8 mouse cellular contexts compared by ENCODE assay signal in the genomic region with DNA sequence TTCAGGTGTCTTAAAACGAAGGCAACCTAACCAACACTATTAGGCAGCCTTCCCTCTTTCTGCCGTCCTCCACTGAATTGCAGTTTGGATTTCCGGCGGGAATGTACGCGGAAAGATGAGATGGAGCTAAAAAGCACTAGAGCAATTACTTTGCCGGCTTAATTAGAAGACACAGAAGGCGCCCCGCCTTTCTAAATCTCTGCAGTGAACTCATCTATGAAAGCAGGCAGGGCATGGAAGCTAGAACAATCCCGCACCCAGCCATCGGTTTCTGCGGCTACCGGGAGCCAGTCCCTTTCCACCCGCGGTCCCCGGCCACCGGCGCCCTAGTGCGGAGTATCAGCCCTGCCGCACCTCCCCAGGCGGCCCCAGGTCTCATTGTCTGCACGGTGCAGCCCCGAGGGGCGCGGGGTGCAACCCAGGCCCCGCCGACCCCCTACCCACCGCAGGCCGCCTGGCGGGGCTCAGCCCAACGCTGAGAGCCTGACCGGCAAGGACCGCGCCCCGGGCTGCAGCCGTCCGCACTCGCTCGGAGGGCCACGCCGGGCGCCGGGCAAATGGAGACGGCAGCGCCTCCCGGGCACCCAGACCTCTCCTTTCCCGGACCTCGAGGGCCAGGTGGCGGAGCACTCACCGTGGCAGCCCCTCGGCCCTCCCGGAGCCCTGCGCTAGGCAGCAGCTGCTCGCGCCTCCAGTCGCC. TPM values are rescaled to one million over a fixed set of nuclear protein-coding genes. Genes with fewer than 3 reads are reported as not detected.
A peak's percentile ranks its signal among the peaks of the same experiment; 100 is the strongest.
DNase-seq lines count a peak whose midpoint lies in the region; ATAC-seq and TF ChIP-seq lines count a peak whose summit lies in the region.

No protein-coding gene starts in this region.

- TF ChIP-seq CTCF in liver, adult 2 months (IDR thresholded peaks at IDR 0.05; ENCODE audit: low read depth, low read length): no peak
- TF ChIP-seq CTCF in intestine, postnatal 0 days (IDR thresholded peaks at IDR 0.05; ENCODE audit: low read depth): peak; percentile 16; the same call in 1 of the 2 replicates

- H3K36me3 ChIP-seq in liver, adult 2 months (ENCODE audit: control insufficient read depth, insufficient read depth, low read length): peaks cover 6% of the 10 kb centered on the region; the same call in 1 of the 2 replicates
- peaks cover 3% of the 10 kb centered on the region; the same call in 1 of the 2 replicates for H3K36me3 ChIP-seq in intestine, postnatal 0 days (ENCODE audit: control insufficient read depth, insufficient read depth)
- peaks cover 12% of the 10 kb centered on the region for H3K36me3 ChIP-seq in liver, embryonic 12.5 days

- no peaks in the 10 kb centered on the region for H3K9me3 ChIP-seq in intestine, postnatal 0 days (ENCODE audit: control insufficient read depth)
- H3K9me3 ChIP-seq in liver, embryonic 12.5 days (replicated peaks): no peaks in the 10 kb centered on the region

- H3K27me3 ChIP-seq in liver, adult 2 months (ENCODE audit: control insufficient read depth, insufficient read depth, low read length): no peaks in the 10 kb centered on the region
- H3K27me3 ChIP-seq in intestine, postnatal 0 days (replicated peaks; ENCODE audit: control insufficient read depth, insufficient read depth, low read length): no peaks in the 10 kb centered on the region
- peaks cover 32% of the 10 kb centered on the region for H3K27me3 ChIP-seq in liver, embryonic 12.5 days (replicated peaks)

- peak overlapping the region; percentile 85 for H3K4me2 ChIP-seq in intestine, postnatal 0 days (replicated peaks; ENCODE audit: low read depth)
- H3K4me2 ChIP-seq in liver, embryonic 12.5 days: peak overlapping the region; percentile 88

- no peak for DNase-seq in liver, adult 2 months (ENCODE audit: extremely low read depth, low read depth, low spot score)
- no peak for DNase-seq in liver
- peak; percentile 8 for DNase-seq in T-cell, adult 2 months (ENCODE audit: low spot score)
- DNase-seq in neural tube, embryonic 10.5 days (ENCODE audit: extremely low spot score, low spot score): peak; percentile 79
- no peak for DNase-seq in c-Kit-positive CD71-positive TER-119-positive erythroid progenitor cells, embryonic 14.5 days (ENCODE audit: low spot score)

- peaks cover 11% of the 10 kb centered on the region for H3K4me1 ChIP-seq in liver, adult 2 months (ENCODE audit: control insufficient read depth, insufficient read depth, low read length)
- 0 out of 2 replicates have a peak, but pooled peaks cover 11% of the 10 kb centered on the region for H3K4me1 ChIP-seq in intestine, postnatal 0 days (replicated peaks; ENCODE audit: control insufficient read depth, insufficient read depth, low read length)
- H3K4me1 ChIP-seq in liver, embryonic 12.5 days: peaks cover 30% of the 10 kb centered on the region

- peak overlapping the region; percentile 100 for H3K9ac ChIP-seq in liver, adult 2 months (ENCODE audit: low read depth, low read length)
- peak overlapping the region; percentile 92 for H3K9ac ChIP-seq in intestine, postnatal 0 days (ENCODE audit: low read depth, low read length)
- H3K9ac ChIP-seq in liver, embryonic 12.5 days: peak overlapping the region; percentile 74

- ATAC-seq in frontal cortex, adult (ENCODE audit: low TSS enrichment): peak; percentile 41
- no peak; the same call in 1 of the 2 replicates for ATAC-seq in intestine, postnatal 0 days
- ATAC-seq in liver, embryonic 12.5 days: peak; percentile 53

- under 1% methylated on average over 56 of the region's 56 CpGs for WGBS in liver, adult 2 months
- under 1% methylated on average over 47 of the region's 56 CpGs for WGBS in intestine, postnatal 0 days
- under 1% methylated on average over 56 of the region's 56 CpGs for WGBS in liver, embryonic 12.5 days (ENCODE audit: insufficient replicate concordance)

- H3K79me2 ChIP-seq in liver, adult 2 months (ENCODE audit: control insufficient read depth, insufficient read depth, low read length): peaks cover 26% of the 10 kb centered on the region; the same call in 1 of the 2 replicates

- H3K27ac ChIP-seq in liver, adult 2 months (replicated peaks; ENCODE audit: insufficient read depth, low read depth, low read length): peak overlapping the region; percentile 99
- peak overlapping the region; percentile 96 for H3K27ac ChIP-seq in intestine, postnatal 0 days (ENCODE audit: low read depth, low read length)
- peak overlapping the region; percentile 77 for H3K27ac ChIP-seq in liver, embryonic 12.5 days

- peak overlapping the region; percentile 79 for H3K4me3 ChIP-seq in liver, adult 2 months (ENCODE audit: insufficient read depth, low read depth, low read length)
- H3K4me3 ChIP-seq in intestine, postnatal 0 days (ENCODE audit: low read depth, low read length): peak overlapping the region; percentile 96
- peak overlapping the region; percentile 70 for H3K4me3 ChIP-seq in liver, embryonic 12.5 days

- no peak for TF ChIP-seq POLR2A in liver, adult 2 months (IDR thresholded peaks at IDR 0.05; ENCODE audit: extremely low read depth, insufficient read depth, low read length)

RNA-seq across cellular contexts. Expression of a gene that starts 0.8 kb away (rescaled TPM):
- total RNA-seq in liver, adult 2 months (2014; rRNA removed): 72.6 and 86.1 TPM in 2 replicates
- polyA plus RNA-seq in liver, adult 2 months (2012; rRNA removed): 13.9 and 18.5 TPM in 2 replicates
- polyA plus RNA-seq in intestine, postnatal 0 days (2015; fragmentation: Nextera tagmentation; extraction: Ambion mirVana): 17.0 and 17.9 TPM in 2 replicates
- polyA plus RNA-seq in liver, embryonic 12.5 days (2016; fragmentation: Nextera tagmentation; extraction: Ambion mirVana): 50.7 and 51.3 TPM in 2 replicates

Comparison
In these comparisons a context has a peak if more than half of its experiments do, and no peak if none do; other contexts are left out.
1. DNase-seq: peak in T-cell, adult 2 months (single experiment) and neural tube, embryonic 10.5 days (single experiment); none in liver, adult 2 months (single experiment), liver (single experiment) and c-Kit-positive CD71-positive TER-119-positive erythroid progenitor cells, embryonic 14.5 days (single experiment).
2. Peak in every context shown above with its lines, with median percentiles within 50 percentile points of each other: H3K27ac ChIP-seq, H3K4me3 ChIP-seq and H3K9ac ChIP-seq.